6 mouse cellular contexts compared by ENCODE assay signal in genomic region chr4:122820941-122821340, GRCm38 (mm10). TPM values are rescaled to one million over a fixed set of nuclear protein-coding genes. Genes with fewer than 3 reads are reported as not detected.
DNase-seq lines count a peak whose midpoint lies in the region; ATAC-seq and TF ChIP-seq lines count a peak whose summit lies in the region.
"Not testable (repeated sequence)": the region's sequence is repeated elsewhere in the genome, so short reads cannot be mapped to it uniquely, and the experiment has no call there.

No protein-coding gene starts in this region.

- not testable (repeated sequence) for TF ChIP-seq POLR2A in testis, adult 2 months (IDR thresholded peaks at IDR 0.05; ENCODE audit: control insufficient read depth, low read depth, low read length)

- not testable (repeated sequence) for ATAC-seq in heart, embryonic 15.5 days (replicated peaks; ENCODE audit: insufficient number of reproducible peaks, insufficient read depth, low FRiP score, low read depth)

- 0 out of 2 replicates have a peak overlapping the region, but pooled peaks have one; percentile 1 for H3K4me2 ChIP-seq in heart, embryonic 15.5 days

- H3K27ac ChIP-seq in heart, embryonic 15.5 days, result peak overlapping the region; percentile 21; the same call in 1 of the 2 replicates
- H3K27ac ChIP-seq in testis, adult 2 months (ENCODE audit: control insufficient read depth, insufficient read depth, low read depth, low read length), result peak overlapping the region; percentile 72

- peaks cover 11% of the 10 kb centered on the region for H3K9me3 ChIP-seq in E14TG2a.4 (ENCODE audit: low read length)
- H3K9me3 ChIP-seq in heart, embryonic 15.5 days (replicated peaks), result not testable (repeated sequence)

- not testable (repeated sequence) for H3K9ac ChIP-seq in heart, embryonic 15.5 days

- not testable (repeated sequence) for H3K36me3 ChIP-seq in E14TG2a.4 (ENCODE audit: insufficient read depth, low read length); heart, embryonic 15.5 days; testis, adult 2 months (ENCODE audit: control insufficient read depth, insufficient read depth, low read length)

- H3K4me1 ChIP-seq in E14TG2a.4 (replicated peaks; ENCODE audit: low read depth, low read length); heart, embryonic 15.5 days (replicated peaks); testis, adult 2 months (ENCODE audit: control insufficient read depth, insufficient read depth, low read length): not testable (repeated sequence)

- TF ChIP-seq CTCF in E14TG2a.4 (conservative IDR thresholded peaks at IDR 0.05; ENCODE audit: low read length); testis, adult 2 months (IDR thresholded peaks at IDR 0.05; ENCODE audit: control insufficient read depth, insufficient read depth, insufficient replicate concordance, low read depth, low read length): not testable (repeated sequence)

- peak; percentile 6 for DNase-seq in ZHBTc4 (ENCODE audit: low read depth, low spot score)
- peak; percentile 14 for DNase-seq in heart, adult 11 months
- peak; percentile 63 for DNase-seq in ovary, adult 18-20 months (ENCODE audit: low spot score)

- peak overlapping the region; percentile 41 for H3K4me3 ChIP-seq in E14TG2a.4 (replicated peaks; ENCODE audit: low read length)
- not testable (repeated sequence) for H3K4me3 ChIP-seq in heart, embryonic 15.5 days; testis, adult 2 months (ENCODE audit: control insufficient read depth, low read depth, low read length)

- not testable (repeated sequence) for H3K27me3 ChIP-seq in E14TG2a.4 (ENCODE audit: insufficient read depth, low read length); heart, embryonic 15.5 days; testis, adult 2 months (ENCODE audit: control insufficient read depth, insufficient read depth, low read length)

- 19% methylated on average over 10 of the region's 10 CpGs for WGBS in heart, embryonic 15.5 days

RNA-seq across cellular contexts. Expression of gene Ppt1, which starts 15.1 kb away (rescaled TPM):
- polyA plus RNA-seq in heart, embryonic 15.5 days (2015; fragmentation: Nextera tagmentation; extraction: Ambion mirVana), result 57.9 and 80.6 TPM in 2 replicates
- polyA plus RNA-seq in testis, adult 2 months (2012; rRNA removed), result 84.2 and 122 TPM in 2 replicates

Comparison
In these comparisons a context has a peak if more than half of its experiments do, and no peak if none do; other contexts are left out.
1. DNase-seq: peak in every context shown above with its lines; median percentile 63 in ovary, adult 18-20 months; 14 in heart, adult 11 months; 6 in ZHBTc4.